Mouse (Mus musculus) lung, embryonic 14.5 days (tissue): ENCODE data around the gene Rap1a. TPM values are rescaled to one million over a fixed set of nuclear protein-coding genes. Genes with fewer than 3 reads are reported as not detected.

Source experiments
- ATAC-seq: fragments of 200-750 bp; cut with Nextera tagmentation; 2 replicates; pipeline ENCODE4 v1.8.0; 2017; ENCODE audit warnings: mild to moderate bottlenecking, moderate TSS enrichment, moderate library complexity; ENCODE audit not compliant: insufficient read depth
- DNase-seq: peaks from one replicate; pipeline ENCODE4 v3.0.0-alpha.2; 2015
- H3K27ac ChIP-seq: fragments of 300-500 bp; sonication (generic); 2 replicates; pipeline ENCODE4 v1.5.1; 2014; ENCODE audit warnings: low read depth, mild to moderate bottlenecking, moderate library complexity
- H3K27me3 ChIP-seq: fragments of 300-500 bp; sonication (generic); 2 replicates; pipeline ENCODE4 v1.6.1; 2014; ENCODE audit warnings: low read length, control low read depth; ENCODE audit not compliant: insufficient read depth
- H3K36me3 ChIP-seq: fragments of 300-500 bp; sonication (generic); 2 replicates; pipeline ENCODE4 v1.6.1; 2014; ENCODE audit warnings: control low read depth; ENCODE audit not compliant: insufficient read depth
- H3K4me1 ChIP-seq: fragments of 300-500 bp; sonication (generic); 2 replicates; pipeline ENCODE4 v1.6.1; 2014; ENCODE audit warnings: antibody characterized with exemption, control low read depth; ENCODE audit not compliant: insufficient read depth
- H3K4me2 ChIP-seq: fragments of 300-500 bp; sonication (generic); 2 replicates; pipeline ENCODE4 v1.6.1; 2014; ENCODE audit warnings: mild to moderate bottlenecking
- H3K4me3 ChIP-seq: fragments of 300-500 bp; sonication (generic); 2 replicates; pipeline ENCODE4 v1.5.1; 2014; ENCODE audit warnings: low read depth, low read length
- H3K9ac ChIP-seq: fragments of 300-500 bp; sonication (generic); 2 replicates; pipeline ENCODE4 v1.6.1; 2014
- H3K9me3 ChIP-seq: fragments of 300-500 bp; sonication (generic); 2 replicates; pipeline ENCODE4 v1.6.1; 2016; ENCODE audit warnings: low read depth, low read length, control low read depth
- CTCF ChIP-seq: IDR thresholded peaks from 2 replicates; pipeline ENCODE4 v1.5.1; 2016; ENCODE audit warnings: antibody characterized with exemption, low read depth
- WGBS: fragments of 180-500 bp; shearing (Covaris S2); extraction: QIAGEN DNeasy Blood & Tissue Kit; methylation state at CpG from one replicate; pipeline ENCODE4 v1.1.7; 2014; 5-methylcytosine and 5-hydroxymethylcytosine counted together
- polyA plus RNA-seq: library from polyadenylated mRNA; unstranded; fragments of >200 nt; fragmentation: Nextera tagmentation; extraction: Ambion mirVana; gene quantifications from 2 replicates; pipeline ENCODE4 v1.2.1, GENCODE M21; 2014

Rap1a gene
- polyA plus RNA-seq, 1 experiment from 2014 or later = 95.5 TPM

GRCm38 (mm10) chr3:105792309-105792708, 8.8 kb downstream of the Rap1a start:
- Histone ChIP-seq H3K4me1 (no peaks in the 10 kb centered on the region), H3K4me2 (no peak overlapping the region), H3K4me3 (no peak overlapping the region), H3K36me3 (peaks cover 5% of the 10 kb centered on the region), H3K9me3 (no peaks in the 10 kb centered on the region), H3K27me3 (no peaks in the 10 kb centered on the region), H3K9ac (no peak overlapping the region), H3K27ac (no peak overlapping the region)
- WGBS = 86% methylated on average over 7 of the region's 7 CpGs
- TF ChIP-seq CTCF = no peak
- ATAC-seq = no peak
- no peak for DNase-seq

GRCm38 (mm10) chr3:105791129-105791528, 10.0 kb downstream of the Rap1a start:
- ATAC-seq (no peak), DNase-seq (no peak)
- no peak for TF ChIP-seq CTCF
- Histone ChIP-seq H3K4me1 (no peaks in the 10 kb centered on the region), H3K27me3 (no peaks in the 10 kb centered on the region), H3K9me3 (no peaks in the 10 kb centered on the region), H3K9ac (no peak overlapping the region), H3K4me2 (no peak overlapping the region), H3K27ac (no peak overlapping the region), H3K36me3 (peaks cover 5% of the 10 kb centered on the region), H3K4me3 (no peak overlapping the region)
- whole genome bisulfite sequencing = 96% methylated on average over 2 of the region's 2 CpGs

- ATAC-seq (no peak), DNase-seq (no peak)
- whole genome bisulfite sequencing = 79% methylated on average over 1 of the region's 1 CpGs
- H3K36me3 ChIP-seq = peaks cover 5% of the 10 kb centered on the region
- H3K9ac ChIP-seq = no peak overlapping the region
- no peaks in the 10 kb centered on the region for H3K27me3 ChIP-seq
- no peaks in the 10 kb centered on the region for H3K4me1 ChIP-seq
- H3K27ac ChIP-seq = no peak overlapping the region
- H3K9me3 ChIP-seq = no peaks in the 10 kb centered on the region
- H3K4me3 ChIP-seq = no peak overlapping the region
- no peak overlapping the region for H3K4me2 ChIP-seq
- TF ChIP-seq CTCF = no peak
These were observed 10.8 kb downstream of the Rap1a start for GRCm38 (mm10) chr3:105790338-105790737.

- WGBS = 81% methylated on average over 1 of the region's 1 CpGs
- no peak for TF ChIP-seq CTCF
- Histone ChIP-seq H3K9ac (no peak overlapping the region), H3K4me3 (no peak overlapping the region), H3K4me2 (no peak overlapping the region), H3K4me1 (no peaks in the 10 kb centered on the region), H3K27ac (no peak overlapping the region), H3K9me3 (no peaks in the 10 kb centered on the region), H3K36me3 (peaks cover 5% of the 10 kb centered on the region), H3K27me3 (no peaks in the 10 kb centered on the region)
- DNase-seq (no peak), ATAC-seq (no peak)
These were observed 11.4 kb downstream of the Rap1a start for GRCm38 (mm10) chr3:105789776-105790175.

DNA sequence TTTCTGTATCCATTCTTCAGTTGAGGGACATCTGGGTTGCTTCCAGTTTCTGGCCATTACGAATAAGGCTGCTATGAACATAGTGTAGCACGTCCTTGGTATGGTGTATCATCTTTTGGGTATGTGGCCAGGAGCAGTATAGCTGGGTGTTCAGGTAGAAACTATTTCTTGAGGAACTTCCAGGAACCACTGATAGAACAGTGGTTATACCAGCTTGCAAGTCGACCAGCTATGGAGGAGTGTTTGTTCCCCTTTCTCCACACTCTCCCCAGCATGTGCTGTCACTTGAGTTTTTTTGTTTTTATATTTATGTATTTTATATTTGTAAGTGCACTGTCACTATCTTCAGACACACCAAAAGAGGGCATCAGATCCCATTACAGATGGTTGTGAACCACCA, 13.8 kb downstream of the Rap1a start:
- no peak for TF ChIP-seq CTCF
- Histone ChIP-seq H3K36me3 (peaks cover 5% of the 10 kb centered on the region), H3K9me3 (no peaks in the 10 kb centered on the region), H3K27ac (no peak overlapping the region), H3K4me1 (no peaks in the 10 kb centered on the region), H3K9ac (no peak overlapping the region), H3K4me3 (no peak overlapping the region), H3K4me2 (no peak overlapping the region), H3K27me3 (no peaks in the 10 kb centered on the region)
- 97% methylated on average over 3 of the region's 3 CpGs for WGBS
- ATAC-seq (no peak), DNase-seq (no peak)

DNA sequence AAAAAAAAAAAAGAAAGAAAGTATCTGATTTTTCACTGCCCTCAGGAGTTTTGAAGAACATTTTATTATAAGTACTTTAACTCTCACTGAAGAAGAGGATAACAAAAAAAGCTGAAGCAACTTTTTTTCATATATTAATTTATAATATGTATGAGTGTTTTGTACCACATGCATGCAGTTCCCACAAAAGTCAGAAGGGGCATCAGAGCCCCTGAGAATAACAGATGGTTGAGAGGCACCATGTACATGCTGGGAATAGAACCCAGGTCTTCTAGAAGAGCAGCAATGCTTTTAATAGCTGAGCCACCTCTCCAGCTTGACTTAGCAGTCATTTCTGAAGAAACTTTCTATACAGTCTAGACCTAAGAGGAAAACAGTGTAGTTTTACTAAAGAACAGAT, 15.3 kb downstream of the Rap1a start:
- no peak overlapping the region for H3K4me3 ChIP-seq
- no peak for DNase-seq
- no peak for ATAC-seq
- TF ChIP-seq CTCF = no peak
- H3K4me1 ChIP-seq = no peaks in the 10 kb centered on the region
- H3K9ac ChIP-seq = no peak overlapping the region
- no peak overlapping the region for H3K4me2 ChIP-seq
- H3K27me3 ChIP-seq = no peaks in the 10 kb centered on the region
- peaks cover 5% of the 10 kb centered on the region for H3K36me3 ChIP-seq
- H3K27ac ChIP-seq = no peak overlapping the region
- H3K9me3 ChIP-seq = no peaks in the 10 kb centered on the region

- no peak for TF ChIP-seq CTCF
- Histone ChIP-seq H3K4me3 (no peak overlapping the region), H3K4me1 (no peaks in the 10 kb centered on the region), H3K36me3 (no peaks in the 10 kb centered on the region), H3K27ac (no peak overlapping the region), H3K9me3 (no peaks in the 10 kb centered on the region), H3K27me3 (no peaks in the 10 kb centered on the region), H3K4me2 (no peak overlapping the region), H3K9ac (no peak overlapping the region)
- WGBS = 79% methylated on average over 1 of the region's 1 CpGs
- DNase-seq (no peak), ATAC-seq (no peak)
These were observed 17.3 kb downstream of the Rap1a start for GRCm38 (mm10) chr3:105783809-105784208.

- no peak overlapping the region for H3K4me2 ChIP-seq
- H3K9ac ChIP-seq = no peak overlapping the region
- H3K36me3 ChIP-seq = no peaks in the 10 kb centered on the region
- H3K4me3 ChIP-seq = no peak overlapping the region
- H3K4me1 ChIP-seq = no peaks in the 10 kb centered on the region
- no peaks in the 10 kb centered on the region for H3K27me3 ChIP-seq
- H3K9me3 ChIP-seq = no peaks in the 10 kb centered on the region
- ATAC-seq (no peak), DNase-seq (no peak)
- WGBS = 60% methylated on average over 7 of the region's 7 CpGs
- no peak overlapping the region for H3K27ac ChIP-seq
- TF ChIP-seq CTCF = no peak
These were observed 18.7 kb downstream of the Rap1a start for GRCm38 (mm10) chr3:105782406-105782805.
